Mouse (Mus musculus): Measurements from ENCODE around the gene Intu. TPM values are rescaled to one million over a fixed set of nuclear protein-coding genes. Genes with fewer than 3 reads are reported as not detected.

Intu gene
- polyA plus RNA-seq, 1 experiment, result 8.8 TPM

DNA sequence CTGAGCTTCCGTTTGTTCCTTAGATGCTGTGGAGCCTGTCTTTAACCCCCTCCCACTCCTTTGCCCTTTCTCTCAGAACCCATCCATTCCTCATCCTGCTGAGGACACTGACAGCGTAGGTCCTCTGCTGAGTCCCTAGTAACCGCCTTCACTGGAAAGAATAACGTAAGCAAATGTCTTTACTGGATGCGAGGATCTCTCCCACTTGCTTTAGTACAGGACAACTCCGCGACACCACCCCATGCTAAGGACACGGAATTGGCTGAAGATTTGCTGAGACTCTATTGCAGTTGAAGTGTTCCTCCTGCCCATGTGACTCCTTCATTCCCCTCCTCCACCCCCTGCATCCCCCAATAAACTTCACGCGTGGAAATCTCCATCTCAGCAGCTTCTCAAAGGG lies 3.9 kb upstream of the Intu start:
- DNase-seq (ENCODE audit: extremely low spot score in 1 of 2, low spot score in 1 of 2), result no peak

DNA sequence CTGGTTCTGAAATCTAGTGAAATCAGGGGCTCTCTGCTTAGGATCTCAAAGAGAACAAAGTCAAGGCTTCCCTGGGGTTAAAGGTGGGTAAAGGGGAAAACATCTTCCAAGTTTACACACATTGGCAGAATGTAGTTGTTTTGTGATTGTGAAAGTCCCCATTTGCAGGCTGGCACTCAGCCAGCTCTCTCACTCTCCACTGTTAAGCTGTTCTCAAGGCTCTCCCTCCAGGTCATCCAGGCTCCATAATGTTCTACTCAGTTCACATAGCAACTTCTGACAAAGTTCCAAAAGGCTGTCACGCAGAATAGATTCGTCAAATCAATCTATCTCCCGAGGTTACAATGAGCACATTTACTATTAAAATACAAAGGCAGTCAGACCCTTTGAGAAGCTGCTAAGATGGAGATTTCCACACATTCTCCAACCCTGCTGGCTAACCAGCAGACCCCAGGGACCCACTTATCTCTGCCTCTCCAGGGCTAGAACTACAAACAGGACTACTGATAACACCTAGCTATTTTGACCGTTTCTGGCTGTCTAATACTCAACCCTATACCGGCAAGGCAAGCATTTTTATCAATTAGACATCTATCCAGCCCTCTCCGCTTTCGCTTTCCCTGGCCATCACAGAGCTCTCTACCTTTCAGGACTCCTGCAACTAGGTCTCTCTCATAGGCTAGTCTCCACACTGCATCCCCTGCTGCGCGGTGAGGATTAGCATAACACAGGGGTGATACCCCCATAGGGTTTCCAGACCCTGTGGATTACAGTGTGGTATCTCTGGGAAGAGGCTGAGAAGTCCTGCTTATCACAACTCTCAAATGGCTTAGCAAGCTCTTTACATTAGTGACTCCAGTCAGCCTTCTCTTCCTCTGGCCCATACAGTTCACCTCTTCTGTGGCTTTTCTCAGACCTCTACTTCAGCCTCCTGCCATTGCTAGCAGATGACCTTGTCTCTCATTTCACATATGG lies 2.8 kb upstream of the Intu start:
- no peak for DNase-seq (ENCODE audit: extremely low spot score in 1 of 2, low spot score in 1 of 2)

GRCm38 (mm10) chr3:40528958-40529357 lies 2.1 kb upstream of the Intu start:
- DNase-seq (ENCODE audit: extremely low spot score in 1 of 2, low spot score in 1 of 2), result no peak

GRCm38 (mm10) chr3:40530845-40531244 lies 241 bp upstream of the Intu start:
- no peak for DNase-seq (ENCODE audit: extremely low spot score in 1 of 2, low spot score in 1 of 2)

- DNase-seq (ENCODE audit: extremely low spot score in 1 of 2, low spot score in 1 of 2), result no peak
Measured at GRCm38 (mm10) chr3:40532256-40532655, 1.2 kb downstream of the Intu start.

DNA sequence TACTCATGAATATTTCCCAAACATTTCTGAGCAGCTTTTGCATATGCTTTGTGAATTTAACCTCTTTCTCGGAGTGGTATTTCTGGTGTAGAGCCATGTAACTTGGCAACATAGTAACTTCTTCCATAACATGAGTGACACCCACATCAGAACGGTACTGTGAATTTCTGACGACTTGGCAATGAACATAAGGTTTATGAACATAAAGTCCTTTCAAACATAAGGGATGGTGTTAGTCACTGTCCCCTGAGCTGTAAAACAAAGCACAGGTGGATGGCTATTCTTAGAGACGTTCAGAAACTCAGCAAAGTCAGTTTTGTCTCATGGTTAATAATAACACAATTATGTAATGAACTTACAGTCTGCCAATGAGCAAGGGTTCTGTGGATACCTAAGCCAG lies 3.1 kb downstream of the Intu start:
- DNase-seq (ENCODE audit: extremely low spot score in 1 of 2, low spot score in 1 of 2), result peak in 1 of 2 experiments; percentile 17

- DNase-seq (ENCODE audit: extremely low spot score in 1 of 2, low spot score in 1 of 2), result peak; percentile 59 to 89
Measured at GRCm38 (mm10) chr3:40540567-40541554, 9.8 kb downstream of the Intu start.

GRCm38 (mm10) chr3:40546621-40547020 lies 15.5 kb downstream of the Intu start:
- no peak for DNase-seq (ENCODE audit: extremely low spot score in 1 of 2, low spot score in 1 of 2)

DNA sequence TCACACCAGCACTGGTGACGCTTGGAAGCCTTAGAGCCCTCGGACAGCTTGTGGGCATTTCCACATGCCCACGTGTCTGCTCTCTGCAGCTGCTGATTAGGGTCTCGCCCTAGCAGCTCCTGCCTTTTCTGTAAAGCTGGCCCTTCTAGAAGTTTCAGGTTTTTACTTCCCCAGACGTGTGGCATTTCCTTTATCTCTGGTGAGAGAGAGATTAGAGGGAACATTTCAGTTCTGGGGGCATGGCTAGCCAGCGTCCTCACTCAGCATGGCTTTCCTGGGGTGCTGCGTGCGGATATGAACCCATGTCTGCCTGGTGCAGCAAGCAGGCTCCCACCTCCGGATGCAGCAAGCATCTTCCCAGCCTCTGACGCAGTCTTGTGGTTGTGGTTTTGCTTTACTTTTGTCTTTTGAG lies 121.9 kb downstream of the Intu start:
- DNase-seq (ENCODE audit: extremely low spot score in 1 of 2, low spot score in 1 of 2), result no peak

GRCm38 (mm10) chr3:40653582-40653981 lies 122.5 kb downstream of the Intu start:
- no peak for DNase-seq (ENCODE audit: extremely low spot score in 1 of 2, low spot score in 1 of 2)

- no peak for DNase-seq (ENCODE audit: extremely low spot score in 1 of 2, low spot score in 1 of 2)
Measured at GRCm38 (mm10) chr3:40654028-40654427, 122.9 kb downstream of the Intu start.

GRCm38 (mm10) chr3:40655571-40655970 lies 124.5 kb downstream of the Intu start:
- DNase-seq (ENCODE audit: extremely low spot score in 1 of 2, low spot score in 1 of 2), result no peak

DNA sequence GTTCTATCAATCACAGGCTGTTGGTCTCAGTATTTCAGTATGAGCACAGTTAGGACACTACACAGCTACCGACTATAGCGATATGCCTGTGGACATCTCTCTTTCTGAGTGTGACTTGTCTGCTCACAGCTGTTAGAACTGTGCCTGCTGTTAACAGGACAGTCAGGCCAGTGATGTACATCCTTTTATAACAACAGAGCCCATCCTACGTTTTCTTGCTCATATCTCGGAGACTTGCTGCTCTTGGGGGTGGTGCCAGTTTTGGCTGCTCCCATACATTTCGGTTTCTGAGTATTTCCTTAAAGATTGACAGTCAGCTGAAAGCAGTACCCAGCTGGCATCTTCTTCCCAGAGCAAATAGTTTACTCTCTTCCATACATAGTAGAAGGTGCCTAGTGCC lies 125.3 kb downstream of the Intu start:
- DNase-seq (ENCODE audit: extremely low spot score in 1 of 2, low spot score in 1 of 2), result no peak

- no peak for DNase-seq (ENCODE audit: extremely low spot score in 1 of 2, low spot score in 1 of 2)
Measured at GRCm38 (mm10) chr3:40660231-40660630, 129.1 kb downstream of the Intu start.

- DNase-seq (ENCODE audit: extremely low spot score in 1 of 2, low spot score in 1 of 2), result no peak
Measured at GRCm38 (mm10) chr3:40666109-40666508, 135.0 kb downstream of the Intu start.

DNA sequence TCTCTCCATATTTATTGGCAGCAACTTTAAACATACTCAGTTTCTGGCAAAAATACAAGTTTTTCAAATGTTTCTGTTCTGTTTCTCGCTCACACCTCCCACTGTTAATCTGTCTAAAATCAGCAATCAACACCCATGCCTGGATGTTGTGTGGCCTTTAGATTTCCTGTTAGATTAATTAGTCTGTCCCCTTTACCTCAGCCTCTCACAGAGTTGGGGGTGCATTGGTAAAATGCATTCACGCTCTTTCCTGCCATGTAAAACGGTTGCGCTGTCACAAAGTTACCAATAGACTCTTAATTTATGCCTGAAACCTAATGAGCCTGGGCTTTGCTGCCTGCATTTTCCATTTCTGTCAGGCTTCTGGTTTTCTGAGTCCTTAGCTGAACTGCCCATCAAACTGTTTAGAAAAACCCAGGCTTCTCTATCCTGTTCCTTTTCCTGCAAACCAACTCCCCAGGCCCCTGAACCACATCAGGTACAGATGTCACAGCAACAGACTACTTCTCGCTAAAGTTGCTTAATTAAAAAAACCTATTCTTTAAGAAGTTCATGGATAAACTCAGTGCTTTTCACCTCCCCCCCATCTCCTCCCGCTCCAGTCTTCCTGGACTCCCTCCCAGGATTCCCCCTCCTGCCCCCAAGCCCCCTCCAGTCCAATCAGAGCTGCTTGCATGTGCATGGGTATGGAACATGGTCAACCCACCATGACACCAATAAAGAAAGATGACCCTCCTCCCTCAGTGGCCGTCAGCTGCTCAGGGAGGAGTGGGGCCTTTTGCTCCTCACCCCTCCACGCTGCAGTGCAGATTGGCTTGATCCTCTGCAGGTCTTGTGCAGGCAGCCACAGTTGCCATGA lies 136.0 kb downstream of the Intu start:
- DNase-seq (ENCODE audit: extremely low spot score in 1 of 2, low spot score in 1 of 2), result no peak

GRCm38 (mm10) chr3:40668889-40669288 lies 137.8 kb downstream of the Intu start:
- DNase-seq (ENCODE audit: extremely low spot score in 1 of 2, low spot score in 1 of 2), result no peak

DNA sequence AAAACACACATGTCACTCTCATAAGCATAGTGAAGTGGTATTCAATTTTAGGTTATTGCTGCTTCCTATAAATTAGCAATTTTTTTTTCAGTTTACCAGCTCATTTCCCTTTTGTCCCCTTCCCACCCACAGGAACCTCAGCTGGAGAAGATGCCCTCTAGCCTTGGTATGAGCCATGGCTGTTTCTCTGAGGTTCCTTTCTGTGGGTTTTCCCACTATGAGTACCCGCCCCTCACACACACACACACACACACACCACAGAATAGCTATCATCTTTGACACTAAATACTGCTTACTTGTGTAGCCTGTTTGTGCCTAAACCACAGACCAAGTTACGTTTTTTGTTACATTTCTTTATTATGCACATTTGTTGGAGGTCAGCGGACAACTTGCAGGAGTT lies 138.3 kb downstream of the Intu start:
- DNase-seq (ENCODE audit: extremely low spot score in 1 of 2, low spot score in 1 of 2), result no peak

GRCm38 (mm10) chr3:40673515-40673914 lies 142.4 kb downstream of the Intu start:
- no peak for DNase-seq (ENCODE audit: extremely low spot score in 1 of 2, low spot score in 1 of 2)

DNA sequence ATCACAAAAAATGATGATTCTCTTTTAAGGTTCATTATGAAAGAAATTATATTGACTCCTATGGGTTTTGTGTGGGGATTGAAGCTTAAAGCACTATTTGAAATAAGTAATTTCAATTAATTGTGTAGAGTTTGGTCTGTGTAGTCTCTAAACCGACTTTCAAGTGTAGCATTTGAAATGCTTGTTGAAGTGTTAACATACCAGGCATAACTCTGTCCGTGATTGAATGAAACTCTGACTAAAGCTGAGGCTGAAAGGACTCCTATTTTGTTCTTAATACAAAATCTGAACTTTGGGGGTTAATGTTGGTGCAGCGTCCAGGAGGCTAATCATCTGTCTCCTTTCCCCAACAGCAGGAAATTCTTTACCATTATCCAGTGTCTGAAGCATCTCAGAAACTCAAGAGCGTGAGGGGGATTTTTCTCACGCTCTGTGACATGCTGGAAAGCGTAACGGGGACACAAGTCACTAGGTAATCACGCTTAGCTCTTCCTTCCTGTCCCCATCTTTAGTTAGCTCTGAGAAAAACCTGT lies 143.9 kb downstream of the Intu start:
- no peak for DNase-seq (ENCODE audit: extremely low spot score in 1 of 2, low spot score in 1 of 2)
